Mouse (Mus musculus): ENCODE data around the gene Pitpnm2. TPM values are rescaled to one million over a fixed set of nuclear protein-coding genes. Genes with fewer than 3 reads are reported as not detected.
A peak's percentile ranks its signal among the peaks of the same experiment; 100 is the strongest.

Pitpnm2 gene
- total and polyA plus RNA-seq, 3 experiments = 9.0 to 35.6 (median 24.1) TPM

DNA sequence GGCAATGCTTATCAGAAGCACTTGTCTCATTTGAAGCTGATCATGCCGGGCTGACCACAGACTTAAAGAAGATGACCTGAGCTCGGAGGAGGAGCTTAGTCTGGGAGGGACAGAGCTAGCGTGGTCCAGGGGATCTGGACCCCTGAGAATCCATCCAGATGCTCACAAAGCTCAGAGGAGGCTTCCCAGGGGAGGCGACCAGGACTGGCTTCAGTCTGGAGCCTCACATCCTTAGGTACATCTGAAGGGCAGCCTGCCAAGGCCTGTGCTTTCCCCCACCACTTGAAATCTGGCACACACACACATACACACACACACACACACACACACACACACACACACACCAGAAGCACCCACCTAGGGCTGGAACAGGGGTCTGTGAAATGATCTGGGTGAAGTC, 47.5 kb downstream of the Pitpnm2 start:
- peaks cover 3% of the 10 kb centered on the region; the same call in 1 of the 2 replicates for H3K9me3 ChIP-seq (replicated peaks)
- ATAC-seq (ENCODE audit: extremely low read depth, insufficient number of reproducible peaks, low FRiP score, poor library complexity, severe bottlenecking) (no peak), DNase-seq (ENCODE audit: low spot score) (no peak)
- H3K4me3 ChIP-seq (ENCODE audit: low read depth, low read length) = no peak overlapping the region
- H3K36me3 ChIP-seq (replicated peaks) = peaks cover 68% of the 10 kb centered on the region
- no peaks in the 10 kb centered on the region for H3K27me3 ChIP-seq (ENCODE audit: insufficient read depth, low read length)
- TF ChIP-seq CTCF (IDR thresholded peaks at IDR 0.05; ENCODE audit: low read depth, low read length) = no peak
- no peak for TF ChIP-seq GATA1 (IDR thresholded peaks at IDR 0.05; ENCODE audit: borderline replicate concordance, low read length)
- no peak for TF ChIP-seq POLR2AphosphoS5 (IDR thresholded peaks at IDR 0.05; ENCODE audit: insufficient replicate concordance, low read depth, low read length)
- no peak for TF ChIP-seq GATA2 (IDR thresholded peaks at IDR 0.05; ENCODE audit: borderline replicate concordance, low read depth, low read length)
- no peak for TF ChIP-seq TAL1 (conservative IDR thresholded peaks at IDR 0.05; ENCODE audit: low read depth, low read length)
- peaks cover 71% of the 10 kb centered on the region for H3K4me1 ChIP-seq (ENCODE audit: insufficient read depth, low read depth, low read length)

DNA sequence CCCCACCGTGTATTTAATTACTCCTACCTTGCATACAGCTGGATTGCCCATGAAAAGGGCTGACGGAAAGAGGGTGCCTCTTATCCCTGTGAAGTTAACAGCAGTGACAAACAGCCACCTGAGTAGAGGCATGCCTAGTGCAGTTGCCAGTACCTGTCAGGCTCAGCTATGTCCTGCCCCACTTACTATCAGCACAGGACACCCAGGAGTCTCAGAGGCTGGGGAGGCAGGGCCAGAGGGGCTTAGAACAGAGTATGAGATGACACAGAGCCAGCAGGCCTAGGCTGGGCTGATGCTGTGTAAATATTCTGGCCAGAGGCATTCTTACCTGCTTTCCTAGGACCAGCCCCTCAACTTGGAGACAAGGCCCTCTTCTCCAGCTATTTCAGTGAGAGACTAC, 48.0 kb downstream of the Pitpnm2 start:
- TF ChIP-seq CTCF (IDR thresholded peaks at IDR 0.05; ENCODE audit: low read depth, low read length) (no peak), TAL1 (conservative IDR thresholded peaks at IDR 0.05; ENCODE audit: low read depth, low read length) (no peak), GATA1 (IDR thresholded peaks at IDR 0.05; ENCODE audit: borderline replicate concordance, low read length) (no peak), POLR2AphosphoS5 (IDR thresholded peaks at IDR 0.05; ENCODE audit: insufficient replicate concordance, low read depth, low read length) (no peak), GATA2 (IDR thresholded peaks at IDR 0.05; ENCODE audit: borderline replicate concordance, low read depth, low read length) (no peak)
- Histone ChIP-seq H3K4me1 (ENCODE audit: insufficient read depth, low read depth, low read length) (peaks cover 66% of the 10 kb centered on the region), H3K27me3 (ENCODE audit: insufficient read depth, low read length) (no peaks in the 10 kb centered on the region), H3K4me3 (ENCODE audit: low read depth, low read length) (no peak overlapping the region), H3K36me3 (replicated peaks) (peaks cover 68% of the 10 kb centered on the region), H3K9me3 (replicated peaks) (peaks cover 3% of the 10 kb centered on the region; the same call in 1 of the 2 replicates)
- no peak for ATAC-seq (ENCODE audit: extremely low read depth, insufficient number of reproducible peaks, low FRiP score, poor library complexity, severe bottlenecking)
- DNase-seq (ENCODE audit: low spot score) = no peak

DNA sequence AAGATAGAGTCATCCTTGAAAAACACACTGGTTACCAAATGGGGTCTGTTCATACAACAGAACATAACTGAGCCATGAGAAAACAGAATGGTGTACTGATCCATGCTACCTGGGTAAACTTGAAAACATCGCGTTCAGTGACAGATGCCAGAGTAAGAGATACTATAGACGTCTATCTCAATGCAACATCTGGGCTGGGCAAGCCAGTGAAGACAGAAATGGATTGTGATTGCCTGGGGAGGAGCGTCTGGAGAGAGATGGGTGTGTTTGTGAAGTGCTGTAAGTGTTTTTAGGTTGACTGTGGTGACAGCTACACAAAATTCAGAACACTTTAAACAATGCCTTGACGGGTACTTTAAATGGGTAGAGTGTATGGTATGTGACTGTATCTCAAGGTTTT, 48.7 kb downstream of the Pitpnm2 start:
- H3K4me1 ChIP-seq (ENCODE audit: insufficient read depth, low read depth, low read length) = peaks cover 59% of the 10 kb centered on the region
- ATAC-seq (ENCODE audit: extremely low read depth, insufficient number of reproducible peaks, low FRiP score, poor library complexity, severe bottlenecking) = peak; percentile 56; the same call in 1 of the 2 replicates

DNA sequence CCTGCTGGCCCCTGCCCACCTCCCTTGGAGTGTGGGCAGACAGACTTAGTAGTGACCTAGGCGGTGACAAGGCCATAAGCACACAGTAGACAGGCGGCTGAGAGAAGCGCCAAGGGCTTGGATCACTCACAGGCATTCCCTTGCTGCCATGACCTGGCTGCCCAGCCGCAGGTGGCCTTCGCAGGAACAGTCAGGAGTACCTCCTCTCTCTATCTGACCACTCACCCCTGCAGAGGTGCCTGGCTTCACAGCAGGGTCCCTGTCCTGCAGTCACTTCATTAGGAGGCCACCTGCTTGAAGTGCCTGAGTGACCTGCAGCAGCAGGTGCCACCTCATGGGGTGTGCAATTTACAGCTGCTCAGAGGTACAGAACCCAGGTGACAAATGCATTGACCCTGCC, 50.4 kb downstream of the Pitpnm2 start:
- ATAC-seq (ENCODE audit: extremely low read depth, insufficient number of reproducible peaks, low FRiP score, poor library complexity, severe bottlenecking) = no peak
- peaks cover 64% of the 10 kb centered on the region for H3K36me3 ChIP-seq (replicated peaks)

More for the DNA sequence above, 48.7 kb downstream of the Pitpnm2 start:
- Histone ChIP-seq H3K9me3 (replicated peaks) (peaks cover 3% of the 10 kb centered on the region; the same call in 1 of the 2 replicates), H3K27me3 (ENCODE audit: insufficient read depth, low read length) (no peaks in the 10 kb centered on the region), H3K4me3 (ENCODE audit: low read depth, low read length) (no peak overlapping the region; the same call in 1 of the 2 replicates), H3K36me3 (replicated peaks) (peaks cover 66% of the 10 kb centered on the region)
- TF ChIP-seq GATA2 (IDR thresholded peaks at IDR 0.05; ENCODE audit: borderline replicate concordance, low read depth, low read length) (no peak), TAL1 (conservative IDR thresholded peaks at IDR 0.05; ENCODE audit: low read depth, low read length) (peak; percentile 64)
- no peak for DNase-seq (ENCODE audit: low spot score)

DNA sequence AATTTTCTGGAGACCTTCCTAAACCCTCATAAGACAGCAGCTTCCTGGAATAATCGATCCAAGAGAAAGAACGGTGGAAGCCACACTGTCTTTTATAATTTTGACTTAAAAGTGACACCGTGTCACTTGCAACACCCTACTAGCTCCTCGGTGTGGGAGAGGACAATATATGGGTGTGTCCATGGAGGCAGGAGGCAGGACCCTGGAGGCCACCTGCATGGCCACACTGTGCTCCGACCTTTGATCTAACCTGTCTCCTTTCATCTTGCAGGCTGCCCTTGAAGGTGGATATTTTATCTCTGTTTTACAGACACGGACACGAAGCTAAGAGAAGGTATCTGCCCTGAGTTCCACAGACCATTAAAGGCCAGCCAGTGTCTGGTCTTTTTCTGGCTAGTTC, 51.1 kb downstream of the Pitpnm2 start:
- TF ChIP-seq CTCF (IDR thresholded peaks at IDR 0.05; ENCODE audit: low read depth, low read length) (no peak), GATA2 (IDR thresholded peaks at IDR 0.05; ENCODE audit: borderline replicate concordance, low read depth, low read length) (no peak), TAL1 (conservative IDR thresholded peaks at IDR 0.05; ENCODE audit: low read depth, low read length) (no peak), POLR2AphosphoS5 (IDR thresholded peaks at IDR 0.05; ENCODE audit: insufficient replicate concordance, low read depth, low read length) (no peak), GATA1 (IDR thresholded peaks at IDR 0.05; ENCODE audit: borderline replicate concordance, low read length) (no peak)
- H3K27me3 ChIP-seq (ENCODE audit: insufficient read depth, low read length) = no peaks in the 10 kb centered on the region
- peaks cover 3% of the 10 kb centered on the region; the same call in 1 of the 2 replicates for H3K9me3 ChIP-seq (replicated peaks)
- H3K36me3 ChIP-seq (replicated peaks) = peaks cover 66% of the 10 kb centered on the region
- DNase-seq (ENCODE audit: low spot score) (no peak), ATAC-seq (ENCODE audit: extremely low read depth, insufficient number of reproducible peaks, low FRiP score, poor library complexity, severe bottlenecking) (no peak)
- no peak overlapping the region for H3K4me3 ChIP-seq (ENCODE audit: low read depth, low read length)
- H3K4me1 ChIP-seq (ENCODE audit: insufficient read depth, low read depth, low read length) = peaks cover 45% of the 10 kb centered on the region

More for the DNA sequence above, 50.4 kb downstream of the Pitpnm2 start:
- peaks cover 3% of the 10 kb centered on the region; the same call in 1 of the 2 replicates for H3K9me3 ChIP-seq (replicated peaks)
- no peak overlapping the region for H3K4me3 ChIP-seq (ENCODE audit: low read depth, low read length)
- no peak for DNase-seq (ENCODE audit: low spot score)
- no peak for TF ChIP-seq CTCF (IDR thresholded peaks at IDR 0.05; ENCODE audit: low read depth, low read length)
- no peak for TF ChIP-seq GATA2 (IDR thresholded peaks at IDR 0.05; ENCODE audit: borderline replicate concordance, low read depth, low read length)
- TF ChIP-seq TAL1 (conservative IDR thresholded peaks at IDR 0.05; ENCODE audit: low read depth, low read length) = no peak
- no peak for TF ChIP-seq GATA1 (IDR thresholded peaks at IDR 0.05; ENCODE audit: borderline replicate concordance, low read length)
- no peak for TF ChIP-seq POLR2AphosphoS5 (IDR thresholded peaks at IDR 0.05; ENCODE audit: insufficient replicate concordance, low read depth, low read length)
- peaks cover 43% of the 10 kb centered on the region for H3K4me1 ChIP-seq (ENCODE audit: insufficient read depth, low read depth, low read length)
- no peaks in the 10 kb centered on the region for H3K27me3 ChIP-seq (ENCODE audit: insufficient read depth, low read length)

DNA sequence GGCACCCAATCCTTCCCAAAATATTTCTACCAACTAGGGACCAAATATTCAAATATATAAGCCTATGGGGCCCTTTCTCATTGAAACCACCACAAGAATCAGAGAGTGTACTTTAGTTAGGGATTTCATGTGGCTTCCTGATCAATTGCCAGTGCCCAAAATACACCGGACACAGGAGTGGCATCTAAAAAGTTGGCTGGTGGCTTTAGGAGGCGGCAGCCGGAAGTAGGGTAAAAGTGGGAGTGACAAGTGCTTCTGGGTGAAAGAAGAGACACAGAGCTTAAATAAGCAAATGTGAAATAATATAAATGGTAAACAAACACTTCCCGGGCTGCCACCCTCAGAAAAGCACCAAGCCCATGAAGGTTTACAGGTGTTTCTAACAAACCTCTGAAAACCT, 53.5 kb downstream of the Pitpnm2 start:
- no peak for DNase-seq (ENCODE audit: low spot score)
- H3K9me3 ChIP-seq (replicated peaks) = peaks cover 3% of the 10 kb centered on the region; the same call in 1 of the 2 replicates
- TF ChIP-seq GATA2 (IDR thresholded peaks at IDR 0.05; ENCODE audit: borderline replicate concordance, low read depth, low read length) = no peak
- no peak for TF ChIP-seq POLR2AphosphoS5 (IDR thresholded peaks at IDR 0.05; ENCODE audit: insufficient replicate concordance, low read depth, low read length)
- TF ChIP-seq CTCF (IDR thresholded peaks at IDR 0.05; ENCODE audit: low read depth, low read length) = no peak
- TF ChIP-seq GATA1 (IDR thresholded peaks at IDR 0.05; ENCODE audit: borderline replicate concordance, low read length) = no peak
- TF ChIP-seq TAL1 (conservative IDR thresholded peaks at IDR 0.05; ENCODE audit: low read depth, low read length) = no peak

More for the DNA sequence above, 53.5 kb downstream of the Pitpnm2 start:
- peaks cover 35% of the 10 kb centered on the region for H3K4me1 ChIP-seq (ENCODE audit: insufficient read depth, low read depth, low read length)
- no peak overlapping the region for H3K4me3 ChIP-seq (ENCODE audit: low read depth, low read length)
- no peak for ATAC-seq (ENCODE audit: extremely low read depth, insufficient number of reproducible peaks, low FRiP score, poor library complexity, severe bottlenecking)
- no peaks in the 10 kb centered on the region for H3K27me3 ChIP-seq (ENCODE audit: insufficient read depth, low read length)
- peaks cover 56% of the 10 kb centered on the region for H3K36me3 ChIP-seq (replicated peaks)

All from G1E (cell line).